Mouse (Mus musculus) CD4-positive naive resting alpha-beta T cell, adult 57 days (primary cell): ENCODE measurements around the gene Hp. TPM values are rescaled to one million over a fixed set of nuclear protein-coding genes. Genes with fewer than 3 reads are reported as not detected.

Experiments used
- total RNA-seq: library from RNA; stranded (reverse); gene quantifications from one replicate; pipeline ENCODE4 v1.2.4, GENCODE M21; 2023

The Hp gene
- 1.0 TPM for total RNA-seq

DNA sequence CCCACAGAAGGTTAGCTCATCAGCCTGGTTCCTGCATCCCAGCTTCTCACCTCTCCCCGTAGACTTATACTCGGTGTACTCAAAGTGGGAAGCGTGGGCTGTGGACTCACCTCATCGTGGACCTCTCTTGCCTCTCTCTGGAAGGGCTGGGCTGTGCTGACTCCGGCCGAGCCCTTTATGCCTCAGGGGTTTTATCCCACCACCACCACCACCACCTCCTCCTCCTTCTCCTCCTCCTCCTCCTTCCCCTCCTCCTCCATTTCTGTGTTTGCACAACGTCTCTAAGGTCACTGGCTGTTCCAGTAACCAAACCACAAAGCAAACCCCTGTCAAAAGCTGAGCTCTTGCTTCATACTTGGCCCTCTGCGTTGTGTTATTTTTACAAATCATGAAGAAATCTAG, at the start of gene Hp:
Gene Hp (minus strand): TSS at position 273 of the 402 bp plus-strand sequence.

DNA sequence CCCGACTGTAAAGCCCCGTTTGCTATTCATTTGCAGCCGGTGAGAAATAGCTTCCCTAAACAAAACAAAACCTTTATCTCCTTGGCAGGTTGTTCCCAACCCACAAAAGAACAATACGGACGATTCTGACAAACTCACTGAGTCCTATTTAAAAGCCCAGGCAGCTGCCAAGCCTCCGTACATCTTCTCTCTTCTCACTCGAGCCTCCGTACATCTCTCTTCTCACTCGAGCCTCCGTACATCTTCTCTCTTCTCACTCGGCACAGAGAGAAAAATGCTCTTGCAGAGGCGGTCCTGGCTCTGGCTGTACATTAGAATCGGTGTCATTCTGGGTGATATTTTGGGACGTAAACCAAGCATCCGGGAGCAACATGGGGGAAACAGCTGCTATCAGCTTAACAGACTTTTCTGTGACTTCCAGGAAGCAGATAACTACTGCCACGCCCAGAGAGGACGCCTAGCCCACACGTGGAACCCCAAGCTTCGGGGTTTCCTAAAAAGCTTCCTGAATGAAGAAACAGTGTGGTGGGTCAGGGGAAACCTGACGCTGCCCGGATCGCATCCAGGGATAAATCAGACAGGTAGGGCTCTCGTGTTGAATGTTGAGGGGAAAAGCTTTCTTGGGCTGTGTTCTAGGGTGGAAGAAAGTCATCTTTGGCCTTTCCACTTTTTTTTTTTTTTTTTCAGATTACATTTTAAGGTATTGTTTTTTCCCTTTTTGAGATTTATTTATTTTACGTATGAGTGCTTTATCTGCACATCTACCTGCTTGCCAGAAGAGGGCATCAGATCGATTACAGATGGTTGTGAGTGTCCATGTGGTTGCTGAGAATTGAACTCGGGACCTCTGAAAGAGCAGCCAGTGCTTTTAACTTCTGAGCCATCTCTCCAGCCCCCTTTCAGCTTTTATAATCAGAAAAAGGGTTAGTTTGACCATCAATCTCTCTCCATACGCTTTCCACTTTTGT, 35.6 kb upstream of the Hp start, which contains the start of gene Pkd1l3:
Gene Pkd1l3 (plus strand): TSS at position 275 of the 968 bp plus-strand sequence.

DNA sequence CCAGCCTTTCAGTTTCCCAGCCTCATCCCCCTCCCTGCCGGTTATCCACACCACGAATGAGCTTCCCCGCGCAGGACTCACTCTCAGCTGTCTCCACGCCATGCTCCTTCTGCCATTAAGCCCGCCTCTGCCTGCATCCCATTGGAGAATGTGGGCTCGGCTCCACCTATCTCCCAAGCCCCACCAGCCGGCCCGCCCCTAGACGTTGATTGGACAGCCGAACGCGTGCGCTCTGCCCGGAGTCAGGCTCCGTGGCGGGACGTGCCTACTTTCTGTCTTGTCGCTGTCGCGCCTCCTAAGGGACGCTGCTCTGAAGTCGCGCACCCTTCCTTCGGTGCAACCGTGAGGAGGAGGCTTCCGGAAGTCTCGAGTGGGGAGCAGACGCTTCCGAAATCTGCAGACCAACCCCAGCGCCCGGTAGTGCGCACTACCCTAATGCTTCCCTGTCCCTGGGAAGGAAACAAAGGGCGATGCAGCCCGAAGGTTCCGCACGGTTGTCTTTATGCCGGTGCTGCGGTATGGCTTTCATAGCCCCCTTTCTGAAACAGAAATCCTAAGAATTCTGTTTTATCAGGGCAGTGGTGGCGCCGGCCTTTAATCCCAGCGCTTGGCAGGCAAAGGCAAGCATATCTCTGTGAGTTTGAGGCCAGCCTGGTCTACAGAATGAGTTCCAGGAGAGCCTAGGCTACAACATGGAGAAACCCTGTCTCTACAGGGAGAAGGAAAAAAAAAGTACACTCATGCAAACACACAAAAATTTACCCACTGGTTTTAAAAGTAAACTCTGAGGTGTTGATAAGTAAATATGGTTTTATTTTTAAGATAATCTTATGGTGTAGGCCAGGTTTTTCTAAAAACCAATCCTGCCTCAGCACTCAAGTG, 29.5 kb upstream of the Hp start, which contains the start of gene Dhodh:
Gene Dhodh (minus strand): TSS at position 403 of the 882 bp plus-strand sequence.

DNA sequence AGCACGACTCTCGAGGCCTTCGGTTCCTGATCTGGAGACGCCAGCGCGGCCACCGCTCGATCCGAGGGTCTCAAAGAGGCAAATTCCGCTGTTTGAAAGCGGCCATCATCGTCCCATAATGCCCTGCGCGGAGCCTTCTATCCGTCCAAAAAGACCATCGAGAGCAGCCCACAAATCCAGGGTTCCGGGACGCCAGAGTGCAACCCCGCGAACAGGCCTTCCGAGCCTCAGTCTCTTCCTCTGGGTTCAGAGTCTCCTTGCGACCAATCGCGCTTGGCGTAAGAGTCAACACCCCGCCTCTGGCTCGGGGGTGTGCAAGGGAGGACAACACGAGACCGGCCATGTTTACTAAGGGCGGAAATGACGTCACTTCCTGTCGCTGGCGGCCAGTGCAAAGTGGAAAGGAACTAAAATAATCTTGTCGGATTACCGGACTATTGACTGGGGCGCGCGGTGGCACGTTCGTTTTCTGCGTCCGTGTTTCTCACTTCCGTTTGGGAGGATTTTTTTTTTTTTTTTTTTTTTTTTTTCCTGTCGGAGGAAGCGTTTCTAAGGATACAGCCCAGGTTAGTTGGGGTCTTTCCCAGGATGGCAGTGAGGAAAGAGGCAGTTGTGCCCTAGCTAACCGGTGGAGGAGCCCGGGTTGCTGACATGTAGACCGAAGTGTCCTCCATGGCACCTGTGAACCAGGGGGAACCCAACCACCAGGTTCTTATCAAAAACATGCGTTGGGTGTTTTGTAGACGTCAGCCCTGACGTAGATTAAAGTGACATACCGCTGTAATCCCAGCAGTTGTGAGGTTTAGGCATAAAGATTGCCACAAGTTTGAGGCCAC, 13.3 kb downstream of the Hp start, which contains the start of the genes Dhx38 and Txnl4b:
Gene Dhx38 (minus strand): TSS at position 364 of the 836 bp plus-strand sequence.
Gene Txnl4b (plus strand): TSS at position 395 of the 836 bp plus-strand sequence.

Other genes with a start within 250 kb of the Hp start
- gene Pmfbp1, start 85.1 kb downstream of the Hp start, total RNA-seq: not detected
- 73.8 TPM for gene Dhx38, start 13.3 kb downstream of the Hp start, total RNA-seq
- 5.0 TPM for gene Txnl4b, start 13.3 kb downstream of the Hp start, total RNA-seq
- 24.7 TPM for gene Dhodh, start 29.5 kb upstream of the Hp start, total RNA-seq
- 0.47 TPM for gene Pkd1l3, start 35.3 kb upstream of the Hp start, total RNA-seq
- gene Ist1, start 114.1 kb upstream of the Hp start, total RNA-seq: 90.7 TPM
- 2.6 TPM for gene Zfp821, start 126.4 kb upstream of the Hp start, total RNA-seq
- 26.6 TPM for gene Atxn1l, start 158.6 kb upstream of the Hp start, total RNA-seq
- gene Ap1g1, start 199.4 kb upstream of the Hp start, total RNA-seq: 79.0 TPM